Mouse (Mus musculus) MEL (cell line): Measurements from ENCODE around the gene Wdr62.

Experiments
- CTCF ChIP-seq, 3 experiments: IDR thresholded peaks in 2 of 3; conservative IDR thresholded peaks in 1 of 3; 2 replicates each; pipeline ENCODE4 v1.5.1; 2011 to 2012; ENCODE audit warnings: low read length in 3 of 3, low read depth in 2 of 3, mild to moderate bottlenecking in 2 of 3, improper control_type of control experiment in 1 of 3, inconsistent platforms in 1 of 3, mixed read lengths in 1 of 3, moderate library complexity in 1 of 3; ENCODE audit not compliant: control insufficient read depth in 1 of 3, insufficient read depth in 1 of 3, poor library complexity in 1 of 3, severe bottlenecking in 1 of 3
- EP300 ChIP-seq, 2 experiments: IDR thresholded peaks; 2 replicates each; pipeline ENCODE4 v1.6.1; 2011; ENCODE audit warnings: improper control_type of control experiment in 2 of 2, low read length in 2 of 2, low read depth in 1 of 2, mild to moderate bottlenecking in 1 of 2
- ZMIZ1 ChIP-seq: IDR thresholded peaks from 2 replicates; pipeline ENCODE4 v1.6.1; 2012; ENCODE audit warnings: low read depth, mild to moderate bottlenecking, inconsistent platforms, low read length, improper control_type of control experiment, moderate library complexity

DNA sequence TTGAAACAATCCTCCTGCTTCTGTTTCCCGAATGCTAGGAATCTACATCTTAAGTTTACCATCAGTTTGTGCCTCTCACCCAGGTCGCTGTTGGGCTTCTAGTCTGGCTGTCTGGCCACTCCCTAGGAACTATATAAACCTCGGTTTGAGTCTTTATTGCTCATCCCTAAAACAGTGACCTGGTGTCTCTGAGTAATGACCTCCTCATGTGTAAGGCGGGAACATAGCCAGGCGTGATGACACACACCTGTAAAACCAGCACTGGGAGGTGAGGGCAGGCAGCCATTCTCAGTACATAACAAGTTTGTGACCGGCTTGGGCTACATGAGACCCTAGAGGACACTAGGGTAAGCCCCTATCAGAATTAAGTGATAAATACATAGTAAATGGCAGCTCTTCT is 84.8 kb downstream of the Wdr62 start:
- TF ChIP-seq ZMIZ1 (no peak), EP300 (IDR thresholded peaks at IDR 0.05; ENCODE audit: low read depth in 1 of 2, low read length in 2 of 2) (no peak), CTCF (IDR thresholded peaks at IDR 0.05 in 2 of 3, conservative IDR thresholded peaks at IDR 0.05 in 1 of 3; ENCODE audit: control insufficient read depth in 1 of 3, insufficient read depth in 1 of 3, low read depth in 2 of 3, low read length in 3 of 3, poor library complexity in 1 of 3, severe bottlenecking in 1 of 3) (no peak)
